Mouse (Mus musculus) B cell, adult 67 days (primary cell): ENCODE data around the gene Elmsan1. TPM values are rescaled to one million over a fixed set of nuclear protein-coding genes. Genes with fewer than 3 reads are reported as not detected.

ENCODE experiments used
- total RNA-seq, 2 experiments: library from RNA; stranded (reverse); gene quantifications; 4 replicates each; pipeline ENCODE4 v1.2.4; 2023

Elmsan1 gene
- total RNA-seq: 100 to 1,000 TPM; 170 to 178 TPM

DNA sequence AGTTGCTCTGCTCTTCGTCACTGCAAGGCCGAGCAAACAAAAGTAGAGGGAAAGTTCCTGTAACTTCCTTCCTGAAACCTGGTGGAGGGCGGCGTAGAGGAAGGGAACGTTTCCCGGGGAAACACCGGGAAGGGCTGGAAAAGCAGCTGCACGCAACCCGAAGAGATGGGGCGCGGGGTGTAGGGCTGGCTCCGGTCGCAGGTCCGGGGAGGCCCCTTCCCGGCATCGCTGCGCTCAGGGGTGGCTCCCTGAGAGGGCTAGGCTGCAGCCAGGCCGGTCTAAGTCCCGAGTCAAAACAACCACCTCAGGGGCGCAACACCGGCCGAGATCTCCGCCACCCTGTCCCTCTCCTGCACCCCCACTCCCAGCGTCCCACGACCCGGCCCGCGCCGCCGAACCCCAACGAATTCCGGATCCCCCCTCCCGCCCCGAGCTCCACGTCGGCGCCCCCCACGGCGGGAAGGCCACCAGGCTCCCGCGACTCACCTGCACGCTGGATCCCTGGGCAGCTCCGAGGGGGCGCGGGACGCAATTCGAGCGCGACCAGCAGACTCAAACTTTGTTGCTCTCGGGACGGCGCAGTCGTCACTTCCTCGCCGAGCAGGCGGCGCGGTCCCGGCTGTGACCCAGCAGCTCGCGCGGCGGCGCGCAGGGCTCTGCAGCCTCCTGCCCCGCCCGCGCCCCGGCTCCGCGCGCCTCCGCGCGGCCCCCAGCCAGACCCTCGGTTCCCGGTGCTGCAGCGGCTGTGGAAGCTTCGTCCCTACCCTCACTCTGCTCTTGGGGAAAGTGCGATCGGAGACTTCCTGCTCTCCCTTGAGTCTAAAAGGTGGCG lies at the start of gene Elmsan1:
Gene Elmsan1 (minus strand): TSS at position 593 of the 832 bp plus-strand sequence.

DNA sequence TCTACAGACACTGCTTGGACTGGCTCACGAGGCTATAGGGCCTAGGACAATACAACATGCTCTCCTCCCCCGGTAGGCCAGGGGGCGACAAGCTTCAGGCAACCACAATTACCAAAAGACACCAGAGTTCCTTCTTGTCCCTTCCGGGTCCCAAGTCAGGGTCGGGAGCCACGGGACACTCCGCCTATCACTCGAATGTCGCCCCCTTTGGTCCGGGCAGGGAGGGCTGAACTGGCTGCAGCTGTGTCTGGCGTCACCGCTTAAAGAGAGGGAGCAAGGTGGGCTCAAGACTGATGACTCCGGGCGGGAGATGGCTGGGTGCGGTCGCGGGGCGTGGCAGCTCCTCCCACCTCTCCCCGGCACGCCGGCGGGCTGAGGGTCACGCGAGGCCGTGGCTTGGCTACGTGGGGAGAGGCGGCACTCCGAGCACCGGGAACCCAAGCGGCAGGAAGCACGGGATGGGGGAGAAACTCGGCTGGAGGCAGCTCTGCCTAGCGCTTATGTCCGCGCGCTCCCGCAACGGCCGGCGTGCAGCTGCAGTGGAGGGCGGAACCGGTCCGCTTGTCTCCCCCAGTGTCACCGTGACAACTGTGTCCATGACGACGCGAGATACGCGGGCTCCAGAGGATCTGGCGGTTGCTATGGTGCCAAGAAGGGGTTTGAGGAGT lies 70.6 kb downstream of the Elmsan1 start, which contains the start of gene Pnma1:
Gene Pnma1 (minus strand): TSS at position 536 of the 668 bp plus-strand sequence.

DNA sequence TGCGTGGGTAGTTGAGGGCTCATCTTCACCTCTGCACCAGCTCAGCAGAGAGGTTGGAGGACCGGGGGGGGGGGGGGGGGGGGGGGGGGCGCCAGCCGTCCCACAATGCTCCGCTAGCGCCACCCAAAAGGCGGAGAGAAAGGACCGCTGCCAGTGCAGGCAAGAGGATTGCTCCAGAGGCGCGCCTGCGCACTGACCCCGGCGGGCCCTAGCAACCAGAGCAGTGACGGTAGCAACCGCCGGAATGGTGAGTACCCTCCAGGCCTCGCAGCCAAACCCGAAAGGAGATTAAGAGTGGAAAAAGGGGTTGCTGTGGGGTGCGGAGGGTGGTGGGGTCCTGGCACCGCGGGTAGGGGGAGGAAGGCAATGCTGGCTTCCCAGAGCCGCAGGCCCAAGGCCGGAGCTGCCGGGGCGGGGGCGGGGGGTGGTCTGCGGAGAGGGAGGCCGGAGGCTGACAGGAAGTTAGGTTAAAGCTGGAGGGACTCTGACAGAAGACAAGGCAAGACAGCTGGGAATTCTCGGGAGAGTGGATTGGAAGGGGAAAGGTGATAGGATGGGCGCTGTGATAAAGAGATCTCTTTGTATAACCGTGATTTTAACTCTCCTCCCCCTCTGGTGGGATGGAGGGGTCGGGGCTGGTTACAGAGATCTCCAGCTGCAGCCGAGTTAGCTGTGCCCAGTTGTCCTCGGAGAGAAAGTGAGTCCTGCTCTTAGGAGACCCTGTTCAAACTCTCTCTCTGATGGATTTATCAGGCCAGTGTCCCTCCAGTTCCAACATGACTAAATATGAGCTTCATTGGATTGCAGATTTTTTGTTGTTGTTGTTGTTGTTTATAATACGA lies 104.3 kb downstream of the Elmsan1 start, which contains the start of gene Dnal1:
Gene Dnal1 (plus strand): TSS at position 214 of the 842 bp plus-strand sequence.

DNA sequence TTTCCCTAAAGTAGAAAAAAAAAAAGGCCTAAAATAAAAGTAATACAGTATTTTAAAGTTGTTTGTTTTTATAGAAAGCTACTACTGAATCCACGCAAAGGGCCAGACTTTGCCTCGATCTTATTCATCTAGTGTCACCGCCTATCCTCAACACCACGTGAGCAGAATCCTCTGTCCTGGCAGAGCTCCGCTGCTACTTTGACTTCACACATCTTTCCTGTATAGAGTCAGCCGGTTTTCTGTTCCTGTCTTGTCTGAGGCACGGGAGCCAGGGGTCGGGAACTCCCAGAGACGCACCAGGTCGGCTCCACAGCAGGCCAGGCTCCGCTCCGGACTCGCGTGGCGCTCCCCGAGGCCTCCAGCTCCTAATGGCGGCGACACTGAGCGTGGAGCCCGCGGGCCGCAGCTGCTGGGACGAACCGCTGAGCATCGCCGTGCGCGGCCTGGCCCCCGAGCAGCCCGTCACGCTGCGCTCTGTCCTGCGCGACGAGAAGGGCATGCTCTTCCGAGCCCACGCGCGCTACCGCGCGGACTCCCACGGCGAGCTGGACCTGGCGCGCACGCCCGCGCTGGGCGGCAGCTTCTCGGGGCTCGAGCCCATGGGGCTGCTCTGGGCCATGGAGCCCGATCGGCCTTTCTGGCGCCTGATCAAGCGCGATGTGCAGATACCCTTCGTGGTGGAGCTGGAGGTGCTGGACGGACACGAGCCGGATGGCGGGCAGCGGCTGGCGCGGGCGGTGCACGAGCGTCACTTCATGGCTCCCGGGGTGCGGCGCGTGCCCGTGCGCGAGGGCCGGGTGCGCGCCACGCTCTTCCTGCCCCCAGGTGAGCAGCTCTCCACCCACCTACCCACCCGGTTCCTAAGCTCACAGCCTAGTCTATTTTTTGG lies 117.8 kb downstream of the Elmsan1 start, which contains the start of gene Acot6:
Gene Acot6 (plus strand): TSS at position 51 of the 889 bp plus-strand sequence.

Other genes with a start within 250 kb of the Elmsan1 start
- not detected for gene Heatr4, start 234.0 kb downstream of the Elmsan1 start, total RNA-seq
- gene Acot2, start 231.0 kb downstream of the Elmsan1 start, total RNA-seq: 10 to 100 TPM; 27.3 to 28.6 TPM
- 1 to 10 TPM; 1.8 to 3.1 TPM for gene Acot1, start 209.4 kb downstream of the Elmsan1 start, total RNA-seq
- gene Acot4, start 180.5 kb downstream of the Elmsan1 start, total RNA-seq: not detected
- not detected for gene Gm49366, start 179.9 kb downstream of the Elmsan1 start, total RNA-seq
- gene Acot3, start 166.7 kb downstream of the Elmsan1 start, total RNA-seq: not detected
- gene Acot5, start 149.6 kb downstream of the Elmsan1 start, total RNA-seq: not detected
- 1 to 10 TPM in 1 of 2 experiments, under 1 TPM in 1; 0.95 to 1.1 TPM for gene Acot6, start 118.2 kb downstream of the Elmsan1 start, total RNA-seq
- gene Dnal1, start 104.5 kb downstream of the Elmsan1 start, total RNA-seq: 1 to 10 TPM in 1 of 2 experiments, under 1 TPM in 1; 0.46 to 1.5 TPM
- gene Pnma1, start 70.4 kb downstream of the Elmsan1 start, total RNA-seq: 10 to 100 TPM in 1 of 2 experiments, 1 to 10 TPM in 1; 9.5 to 12.0 TPM
- 10 to 100 TPM; 18.9 to 25.4 TPM for gene Ptgr2, start 66.4 kb upstream of the Elmsan1 start, total RNA-seq
- 10 to 100 TPM; 61.2 to 62.8 TPM for gene Zfp410, start 98.0 kb upstream of the Elmsan1 start, total RNA-seq
- gene Coq6, start 142.8 kb upstream of the Elmsan1 start, total RNA-seq: 10 to 100 TPM; 28.9 to 38.9 TPM
- gene Fam161b, start 143.0 kb upstream of the Elmsan1 start, total RNA-seq: 1 to 10 TPM; 1.7 TPM
- 10 to 100 TPM; 31.3 to 33.4 TPM for gene Entpd5, start 190.1 kb upstream of the Elmsan1 start, total RNA-seq
- 1 to 10 TPM; 1.3 to 1.8 TPM for gene Bbof1, start 190.2 kb upstream of the Elmsan1 start, total RNA-seq
- 10 to 100 TPM; 43.1 to 45.4 TPM for gene Rnf113a2, start 198.3 kb upstream of the Elmsan1 start, total RNA-seq
- gene Aldh6a1, start 232.1 kb upstream of the Elmsan1 start, total RNA-seq: 10 to 100 TPM; 10.7 to 12.1 TPM
- 10 to 100 TPM; 23.8 to 25.7 TPM for gene Lin52, start 232.5 kb upstream of the Elmsan1 start, total RNA-seq